ENCODE assay signal across 7 mouse cellular contexts in the genomic region with DNA sequence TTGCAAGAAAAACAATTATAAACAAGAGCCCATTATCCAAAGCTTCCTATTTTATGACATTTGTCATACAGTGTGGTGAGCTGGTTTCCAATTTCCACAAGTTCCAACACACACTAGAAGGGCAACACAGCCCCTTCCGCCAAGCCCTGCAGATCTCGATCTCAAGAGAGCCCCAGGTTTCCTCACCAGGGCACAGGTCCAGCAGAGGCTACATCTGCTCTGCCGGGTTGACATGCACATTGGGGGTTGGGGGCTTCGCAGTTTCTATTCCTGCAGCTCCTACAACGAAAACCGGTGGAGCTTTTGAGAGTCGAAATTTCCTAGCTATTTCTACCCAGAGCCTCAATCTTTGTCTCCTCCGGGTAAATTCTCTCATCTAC. TPM values are rescaled to one million over a fixed set of nuclear protein-coding genes. Genes with fewer than 3 reads are reported as not detected.
DNase-seq lines count a peak whose midpoint lies in the region; ATAC-seq and TF ChIP-seq lines count a peak whose summit lies in the region.

No protein-coding gene starts in this region.

- no peaks in the 10 kb centered on the region for H3K27me3 ChIP-seq in heart, embryonic 10.5 days (ENCODE audit: insufficient read depth, poor library complexity, severe bottlenecking)
- H3K27me3 ChIP-seq in kidney, embryonic 16.5 days (ENCODE audit: insufficient read depth, low read length): no peaks in the 10 kb centered on the region
- H3K27me3 ChIP-seq in testis, adult 2 months (ENCODE audit: control insufficient read depth, insufficient read depth, low read length): no peaks in the 10 kb centered on the region

- peaks cover 29% of the 10 kb centered on the region for H3K4me1 ChIP-seq in heart, embryonic 10.5 days
- peaks cover 16% of the 10 kb centered on the region for H3K4me1 ChIP-seq in kidney, embryonic 16.5 days (ENCODE audit: insufficient read depth, low read length)
- H3K4me1 ChIP-seq in testis, adult 2 months (ENCODE audit: control insufficient read depth, insufficient read depth, low read length): peaks cover 9% of the 10 kb centered on the region

- no peaks in the 10 kb centered on the region for H3K9me3 ChIP-seq in heart, embryonic 10.5 days
- no peaks in the 10 kb centered on the region for H3K9me3 ChIP-seq in kidney, embryonic 16.5 days (ENCODE audit: low read length)

- H3K36me3 ChIP-seq in heart, embryonic 10.5 days: no peaks in the 10 kb centered on the region
- H3K36me3 ChIP-seq in kidney, embryonic 16.5 days (ENCODE audit: insufficient read depth, low read length): no peaks in the 10 kb centered on the region
- H3K36me3 ChIP-seq in testis, adult 2 months (ENCODE audit: control insufficient read depth, insufficient read depth, low read length): no peaks in the 10 kb centered on the region

- TF ChIP-seq POLR2A in testis, adult 2 months (IDR thresholded peaks at IDR 0.05; ENCODE audit: control insufficient read depth, low read depth, low read length): no peak

- no peak for ATAC-seq in kidney, embryonic 16.5 days (ENCODE audit: low FRiP score, low TSS enrichment)

- H3K4me3 ChIP-seq in heart, embryonic 10.5 days: peak overlapping the region; percentile 75
- peak overlapping the region; percentile 84 for H3K4me3 ChIP-seq in kidney, embryonic 16.5 days (ENCODE audit: low read length)
- peak overlapping the region; percentile 80 for H3K4me3 ChIP-seq in testis, adult 2 months (ENCODE audit: control insufficient read depth, low read depth, low read length)

- H3K9ac ChIP-seq in kidney, embryonic 16.5 days (replicated peaks; ENCODE audit: low read length): peak overlapping the region; percentile 87

- WGBS in heart, embryonic 10.5 days: 3% methylated on average over 8 of the region's 8 CpGs
- WGBS in kidney, embryonic 16.5 days: 3% methylated on average over 8 of the region's 8 CpGs

- H3K27ac ChIP-seq in heart, embryonic 10.5 days: peak overlapping the region; percentile 91
- H3K27ac ChIP-seq in kidney, embryonic 16.5 days (ENCODE audit: low read length): peak overlapping the region; percentile 83
- H3K27ac ChIP-seq in testis, adult 2 months (ENCODE audit: control insufficient read depth, insufficient read depth, low read depth, low read length): no peak overlapping the region

- H3K4me2 ChIP-seq in kidney, embryonic 16.5 days (replicated peaks; ENCODE audit: low read depth, low read length): peak overlapping the region; percentile 85

- DNase-seq in urinary bladder, postnatal 25 days (ENCODE audit: low spot score): peak; percentile 20
- DNase-seq in urinary bladder, adult 2 months (ENCODE audit: low spot score): no peak
- peak; percentile 79 to 81 for DNase-seq in cerebellum, postnatal 10 days
- DNase-seq in heart, embryonic 10.5 days (ENCODE audit: low spot score): no peak
- peak; percentile 33 for DNase-seq in lung, postnatal 36 days

- TF ChIP-seq CTCF in testis, adult 2 months (IDR thresholded peaks at IDR 0.05; ENCODE audit: control insufficient read depth, insufficient read depth, insufficient replicate concordance, low read depth, low read length): no peak

RNA-seq across cellular contexts. Expression of a gene that starts 1.0 kb away (rescaled TPM):
- 7.0 and 7.7 TPM in 2 replicates for polyA plus RNA-seq in urinary bladder, adult 2 months (2012; rRNA removed)
- polyA plus RNA-seq in heart, embryonic 10.5 days (2016; fragmentation: Nextera tagmentation; extraction: Ambion mirVana): 9.2 and 14.1 TPM in 2 replicates
- polyA plus RNA-seq in kidney, embryonic 16.5 days (2015; fragmentation: Nextera tagmentation; extraction: Ambion mirVana): 3.8 and 5.4 TPM in 2 replicates
- polyA plus RNA-seq in testis, adult 2 months (2012; rRNA removed): 0.40 and 0.83 TPM in 2 replicates

RNA-seq across cellular contexts. Expression of a gene that starts 46.6 kb away (rescaled TPM):
- polyA plus RNA-seq in urinary bladder, adult 2 months (2012; rRNA removed): 5.7 and 6.4 TPM in 2 replicates
- 5.4 and 5.8 TPM in 2 replicates for polyA plus RNA-seq in heart, embryonic 10.5 days (2016; fragmentation: Nextera tagmentation; extraction: Ambion mirVana)
- polyA plus RNA-seq in kidney, embryonic 16.5 days (2015; fragmentation: Nextera tagmentation; extraction: Ambion mirVana): 3.5 and 4.3 TPM in 2 replicates
- polyA plus RNA-seq in testis, adult 2 months (2012; rRNA removed): 2.4 and 4.2 TPM in 2 replicates

Comparison
In these comparisons a context has a peak if more than half of its experiments do, and no peak if none do; other contexts are left out.
1. DNase-seq: peak in urinary bladder, postnatal 25 days (single experiment), cerebellum, postnatal 10 days (2 of 2) and lung, postnatal 36 days (single experiment); none in urinary bladder, adult 2 months (single experiment) and heart, embryonic 10.5 days (single experiment).
2. Peak in every context shown above with its lines, with median percentiles within 50 percentile points of each other: H3K4me3 ChIP-seq.